Mouse (Mus musculus): ENCODE measurements at regions not wholly inside any gene's neighbourhood (a gene's known extent, or its start where the extent isn't known, plus 50 kb on each side); places are given as distances from the start of the nearest gene placed in this dataset.

DNA sequence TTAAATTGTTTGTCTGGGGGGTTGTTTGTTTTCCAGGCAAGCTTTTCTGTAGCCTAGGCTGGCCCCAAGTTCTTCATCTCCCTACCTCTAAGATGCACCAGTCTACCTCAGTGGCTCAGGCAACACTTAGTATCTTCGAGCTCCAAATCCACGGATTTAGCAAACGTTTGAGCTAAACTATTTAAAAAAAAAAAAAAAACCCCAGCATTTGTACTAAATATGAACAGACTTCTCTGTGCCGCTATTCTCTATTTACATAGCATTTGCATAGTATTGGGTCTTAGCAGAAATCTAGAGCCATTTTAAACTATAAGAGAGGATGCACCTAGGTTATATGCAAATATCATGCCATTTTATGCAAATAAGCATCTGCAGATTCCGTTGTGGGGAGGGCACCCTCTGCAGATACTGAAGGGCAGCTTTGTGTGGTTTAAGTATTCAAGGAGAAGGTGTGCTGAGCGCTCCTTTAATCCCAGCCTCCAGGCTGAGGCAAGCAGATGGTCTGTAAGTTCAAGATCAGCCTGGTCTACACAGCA lies 123.4 kb upstream of the Slc22a12 start:
- no peak for TF ChIP-seq CTCF (IDR thresholded peaks at IDR 0.05; ENCODE audit: low read depth)
- ATAC-seq (ENCODE audit: insufficient read depth): no peak

DNA sequence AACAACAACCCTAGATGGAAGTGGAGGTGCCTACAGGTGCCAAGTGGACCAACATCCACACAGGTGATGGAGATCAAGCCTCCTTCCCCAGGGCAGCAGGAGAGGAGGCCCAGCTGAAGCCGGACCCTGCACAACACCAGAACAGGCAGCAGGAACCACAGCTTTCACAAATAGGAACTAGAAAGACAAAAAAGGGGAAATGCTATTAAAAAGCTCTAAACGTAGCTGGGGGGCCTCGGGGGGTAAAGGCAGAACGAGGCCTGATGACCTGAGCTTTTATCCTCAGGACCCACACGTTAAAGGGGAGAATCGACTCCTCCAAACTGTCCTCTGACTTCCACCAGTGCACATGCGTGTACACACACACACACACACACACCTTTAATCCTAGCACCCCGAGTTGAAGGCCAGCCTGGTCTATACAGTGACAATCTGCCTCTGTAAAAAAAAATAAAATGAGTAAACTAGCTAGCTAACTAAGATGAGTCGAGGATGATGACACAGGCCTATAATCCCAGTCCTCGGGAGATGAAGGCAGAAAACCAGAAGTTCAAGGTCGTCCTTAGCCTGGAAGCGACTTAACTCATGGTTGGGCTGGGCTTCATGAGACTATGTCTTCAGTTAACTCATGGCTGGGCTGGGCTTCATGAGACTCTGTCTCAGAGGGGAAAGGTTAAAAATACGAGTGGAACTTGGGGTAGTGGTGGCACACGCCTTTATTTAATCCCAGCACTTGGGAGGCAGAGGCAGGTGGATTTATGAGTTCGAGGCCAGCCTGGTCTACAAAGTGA lies 122.6 kb upstream of the Slc22a12 start:
- no peak overlapping the region for H3K27ac ChIP-seq (ENCODE audit: low read depth)
- H3K9ac ChIP-seq: no peak overlapping the region
- WGBS: 66% methylated on average over 15 of the region's 15 CpGs
- ATAC-seq (ENCODE audit: insufficient read depth) (no peak), DNase-seq (no peak)
- TF ChIP-seq CTCF (IDR thresholded peaks at IDR 0.05; ENCODE audit: low read depth): no peak
- no peaks in the 10 kb centered on the region for H3K4me1 ChIP-seq (ENCODE audit: insufficient read depth)
- H3K4me3 ChIP-seq (ENCODE audit: low read depth, low read length): no peak overlapping the region
- H3K9me3 ChIP-seq (ENCODE audit: low read depth, low read length): no peaks in the 10 kb centered on the region
- no peak overlapping the region for H3K4me2 ChIP-seq
- H3K36me3 ChIP-seq (ENCODE audit: insufficient read depth): no peaks in the 10 kb centered on the region
- H3K27me3 ChIP-seq (ENCODE audit: insufficient read depth, low read length): no peaks in the 10 kb centered on the region

More for the DNA sequence above, 123.4 kb upstream of the Slc22a12 start:
- Histone ChIP-seq H3K4me3 (ENCODE audit: low read depth, low read length) (no peak overlapping the region), H3K9ac (no peak overlapping the region), H3K9me3 (ENCODE audit: low read depth, low read length) (no peaks in the 10 kb centered on the region), H3K4me1 (ENCODE audit: insufficient read depth) (no peaks in the 10 kb centered on the region), H3K27me3 (ENCODE audit: insufficient read depth, low read length) (no peaks in the 10 kb centered on the region), H3K36me3 (ENCODE audit: insufficient read depth) (no peaks in the 10 kb centered on the region), H3K27ac (ENCODE audit: low read depth) (no peak overlapping the region), H3K4me2 (no peak overlapping the region)
- 69% methylated on average over 6 of the region's 6 CpGs for WGBS
- DNase-seq: no peak

DNA sequence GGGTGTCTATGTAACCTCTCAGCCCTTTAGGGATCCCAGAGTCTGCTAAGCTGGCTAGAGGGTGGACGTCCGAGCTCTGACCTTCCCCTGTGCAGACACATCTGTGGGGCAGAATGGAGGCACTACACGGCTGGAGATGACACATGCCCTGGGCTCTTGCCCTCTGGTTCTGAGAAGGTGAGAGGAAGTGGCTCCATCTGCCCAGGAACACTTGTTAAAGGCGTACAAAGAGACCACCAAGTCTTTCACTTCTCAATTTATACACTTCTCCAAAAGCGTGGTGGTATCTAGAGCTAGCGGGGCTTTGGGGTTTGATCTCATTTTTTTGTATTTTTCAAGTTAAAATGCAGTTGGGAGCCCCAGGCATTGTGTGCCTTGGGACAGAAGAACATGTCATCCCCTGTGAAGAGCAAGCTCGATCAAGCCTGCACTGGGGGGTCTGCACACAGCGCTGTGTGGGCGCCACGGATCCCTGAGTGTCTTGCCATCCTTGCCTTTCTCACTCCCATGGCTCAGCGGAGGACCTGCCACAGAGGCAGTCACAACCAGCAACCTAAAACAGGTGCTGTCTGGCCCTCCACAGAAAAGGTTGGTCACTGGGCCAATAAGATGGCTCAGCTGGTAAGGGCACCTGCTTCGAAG lies 121.6 kb upstream of the Slc22a12 start:
- Histone ChIP-seq H3K4me3 (ENCODE audit: low read depth, low read length) (no peak overlapping the region), H3K4me1 (ENCODE audit: insufficient read depth) (no peaks in the 10 kb centered on the region), H3K4me2 (no peak overlapping the region), H3K9me3 (ENCODE audit: low read depth, low read length) (no peaks in the 10 kb centered on the region), H3K36me3 (ENCODE audit: insufficient read depth) (no peaks in the 10 kb centered on the region), H3K27ac (ENCODE audit: low read depth) (no peak overlapping the region), H3K27me3 (ENCODE audit: insufficient read depth, low read length) (no peaks in the 10 kb centered on the region), H3K9ac (no peak overlapping the region)
- ATAC-seq (ENCODE audit: insufficient read depth) (no peak), DNase-seq (no peak)
- WGBS: 74% methylated on average over 12 of the region's 12 CpGs
- no peak for TF ChIP-seq CTCF (IDR thresholded peaks at IDR 0.05; ENCODE audit: low read depth)

DNA sequence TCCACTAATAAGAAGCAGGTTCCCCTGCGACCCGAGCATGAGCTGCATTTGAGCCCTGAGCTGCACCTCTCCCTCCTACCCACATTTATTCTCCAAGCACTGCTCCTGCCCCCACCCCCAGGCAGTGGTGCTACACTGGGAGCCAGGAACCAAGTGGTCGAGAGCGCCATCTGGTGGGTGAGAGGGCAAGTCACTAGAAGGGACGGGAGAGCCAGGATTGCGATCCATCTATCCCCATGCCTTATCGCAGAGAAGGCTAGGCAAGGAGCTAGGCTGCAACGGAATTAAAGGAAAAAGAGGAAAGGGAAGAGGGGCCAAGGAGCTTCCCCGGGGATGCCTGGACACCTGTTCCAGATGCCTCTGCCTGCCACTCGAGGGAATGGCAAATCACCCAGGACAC lies 120.6 kb upstream of the Slc22a12 start:
- Histone ChIP-seq H3K36me3 (ENCODE audit: insufficient read depth) (no peaks in the 10 kb centered on the region), H3K27me3 (ENCODE audit: insufficient read depth, low read length) (no peaks in the 10 kb centered on the region), H3K4me3 (ENCODE audit: low read depth, low read length) (no peak overlapping the region), H3K4me2 (no peak overlapping the region), H3K9me3 (ENCODE audit: low read depth, low read length) (no peaks in the 10 kb centered on the region), H3K27ac (ENCODE audit: low read depth) (no peak overlapping the region), H3K4me1 (ENCODE audit: insufficient read depth) (no peaks in the 10 kb centered on the region), H3K9ac (no peak overlapping the region)
- ATAC-seq (ENCODE audit: insufficient read depth) (peak; percentile 54; the same call in 1 of the 2 replicates), DNase-seq (peak; percentile 88)
- TF ChIP-seq CTCF (IDR thresholded peaks at IDR 0.05; ENCODE audit: low read depth): peak; percentile 92
- 7% methylated on average over 10 of the region's 10 CpGs for WGBS

DNA sequence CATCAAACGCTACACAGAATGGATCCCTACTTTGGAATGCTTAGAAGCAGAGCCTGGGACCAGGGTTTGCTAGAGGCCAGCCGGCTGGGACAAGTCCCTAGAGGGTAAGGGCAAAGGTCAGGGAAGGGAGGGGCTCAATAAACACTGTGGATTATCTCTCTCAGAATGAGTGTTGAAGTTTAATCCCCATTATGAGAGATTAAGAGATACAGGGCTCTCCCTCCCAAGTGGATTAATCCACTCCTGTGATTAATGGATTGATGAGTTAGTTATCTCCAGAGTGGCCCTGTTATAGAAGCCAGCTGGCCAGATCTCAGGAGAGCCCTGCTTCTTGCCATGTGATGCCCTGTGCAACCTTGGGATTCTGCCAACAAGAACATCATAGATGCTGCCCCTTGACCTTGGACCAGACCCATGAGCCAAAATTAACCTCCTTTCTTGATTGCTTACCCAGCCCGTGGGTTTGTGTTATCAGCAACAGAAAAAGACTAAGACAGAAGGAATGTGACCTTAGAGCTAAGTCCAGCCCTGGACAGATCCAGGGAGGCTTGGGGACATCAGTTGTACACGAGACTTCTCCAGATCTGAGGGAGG lies 119.6 kb upstream of the Slc22a12 start:
- Histone ChIP-seq H3K4me3 (ENCODE audit: low read depth, low read length) (no peak overlapping the region), H3K27ac (ENCODE audit: low read depth) (no peak overlapping the region), H3K4me2 (no peak overlapping the region), H3K27me3 (ENCODE audit: insufficient read depth, low read length) (no peaks in the 10 kb centered on the region), H3K9ac (no peak overlapping the region), H3K4me1 (ENCODE audit: insufficient read depth) (no peaks in the 10 kb centered on the region), H3K9me3 (ENCODE audit: low read depth, low read length) (no peaks in the 10 kb centered on the region), H3K36me3 (ENCODE audit: insufficient read depth) (no peaks in the 10 kb centered on the region)
- ATAC-seq (ENCODE audit: insufficient read depth) (no peak), DNase-seq (no peak)
- 15% methylated on average over 4 of the region's 4 CpGs for WGBS
- no peak for TF ChIP-seq CTCF (IDR thresholded peaks at IDR 0.05; ENCODE audit: low read depth)

DNA sequence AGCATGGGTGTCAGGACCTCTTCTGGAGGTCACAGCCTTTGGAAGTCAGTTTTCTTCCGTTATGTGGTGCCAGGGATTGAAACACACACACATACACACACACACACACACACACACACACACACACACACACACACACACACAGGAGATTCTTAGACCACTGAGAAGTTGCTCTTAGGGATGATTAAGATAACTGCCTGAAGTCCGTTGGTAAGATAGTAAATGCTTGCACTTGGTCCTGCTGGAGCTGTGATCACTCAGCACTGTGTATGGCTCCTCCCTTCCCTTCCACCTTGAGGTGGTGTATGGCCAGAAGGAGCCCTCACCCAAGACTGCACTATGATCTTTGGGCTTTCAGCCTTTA lies 118.7 kb upstream of the Slc22a12 start:
- Histone ChIP-seq H3K4me3 (ENCODE audit: low read depth, low read length) (no peak overlapping the region), H3K9me3 (ENCODE audit: low read depth, low read length) (no peaks in the 10 kb centered on the region), H3K4me1 (ENCODE audit: insufficient read depth) (no peaks in the 10 kb centered on the region), H3K27ac (ENCODE audit: low read depth) (no peak overlapping the region), H3K9ac (no peak overlapping the region), H3K4me2 (no peak overlapping the region), H3K36me3 (ENCODE audit: insufficient read depth) (no peaks in the 10 kb centered on the region), H3K27me3 (ENCODE audit: insufficient read depth, low read length) (no peaks in the 10 kb centered on the region)
- no peak for TF ChIP-seq CTCF (IDR thresholded peaks at IDR 0.05; ENCODE audit: low read depth)
- 36% methylated on average over 2 of the region's 2 CpGs for WGBS
- ATAC-seq (ENCODE audit: insufficient read depth) (no peak), DNase-seq (no peak)
